Mouse (Mus musculus) ovary, postnatal 10 days (tissue): Measurements from ENCODE around the gene Tmem104.

Experiments
- DNase-seq: peaks from one replicate; pipeline ENCODE4 v3.0.0; 2022; ENCODE audit warnings: low spot score

Tmem104 gene

GRCm38 (mm10) chr11:115167631-115168249 is 19.5 kb upstream of the Tmem104 start:
- no peak for DNase-seq

DNA sequence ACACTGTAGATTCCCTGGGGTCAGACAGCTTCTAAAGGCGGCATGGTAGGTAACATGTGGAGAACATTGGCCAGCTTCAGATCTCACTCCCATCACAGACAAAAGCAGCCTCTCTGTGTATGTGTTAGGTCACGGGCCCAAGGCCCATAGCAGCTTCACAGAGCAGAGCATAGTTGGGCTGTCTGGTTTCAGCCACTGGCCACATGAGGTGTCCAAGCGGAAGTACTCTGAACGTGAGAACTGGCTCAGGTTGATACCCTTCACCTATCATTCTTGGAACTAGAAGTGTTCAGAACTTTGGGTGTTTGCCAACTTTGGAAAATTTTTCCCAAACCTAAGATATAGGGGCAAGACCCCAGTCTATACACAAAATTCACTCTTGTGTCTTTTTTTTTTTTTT is 17.9 kb upstream of the Tmem104 start:
- no peak for DNase-seq

GRCm38 (mm10) chr11:115171125-115171524 is 16.2 kb upstream of the Tmem104 start:
- DNase-seq = no peak

- no peak for DNase-seq
Measured at GRCm38 (mm10) chr11:115172825-115173287, 14.4 kb upstream of the Tmem104 start.

GRCm38 (mm10) chr11:115173549-115174339 is 13.5 kb upstream of the Tmem104 start:
- DNase-seq = no peak

DNA sequence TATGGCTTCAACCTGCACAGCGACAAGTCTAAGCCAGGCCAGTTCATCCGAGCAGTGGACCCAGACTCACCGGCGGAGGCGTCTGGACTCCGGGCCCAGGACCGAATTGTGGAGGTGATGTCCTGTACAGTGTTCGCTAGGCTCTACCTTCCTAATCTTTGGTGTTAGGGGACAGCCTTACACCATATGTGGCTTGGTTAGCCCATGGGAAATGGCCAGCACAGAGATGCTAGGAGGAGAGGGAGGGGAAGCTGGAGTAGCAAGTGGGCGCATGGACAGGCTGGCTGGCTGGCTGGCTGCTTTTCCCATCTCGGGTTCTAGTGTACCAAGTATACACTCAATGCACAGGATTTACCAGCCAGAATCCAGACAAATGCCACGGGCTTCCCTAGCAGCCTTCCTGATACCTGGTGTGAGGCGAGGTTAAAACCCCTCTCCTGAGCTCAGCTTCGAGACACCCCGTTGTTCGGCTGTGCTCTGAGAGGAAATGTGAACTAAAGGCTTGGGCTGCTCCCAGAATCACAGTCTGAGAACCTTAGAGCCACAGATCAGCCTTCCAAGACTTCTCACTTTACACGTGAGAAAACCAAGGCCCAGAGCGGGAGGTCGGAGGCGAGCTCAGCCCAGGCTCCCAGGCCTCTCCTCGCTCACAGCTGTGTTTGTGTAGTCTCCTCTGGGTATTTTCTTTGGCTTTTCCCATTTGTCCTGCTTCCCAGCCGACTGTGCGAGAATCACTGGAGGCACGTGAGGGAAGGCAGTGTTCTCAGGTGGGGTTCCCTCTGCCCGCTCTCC is 10.7 kb upstream of the Tmem104 start:
- DNase-seq = no peak

DNA sequence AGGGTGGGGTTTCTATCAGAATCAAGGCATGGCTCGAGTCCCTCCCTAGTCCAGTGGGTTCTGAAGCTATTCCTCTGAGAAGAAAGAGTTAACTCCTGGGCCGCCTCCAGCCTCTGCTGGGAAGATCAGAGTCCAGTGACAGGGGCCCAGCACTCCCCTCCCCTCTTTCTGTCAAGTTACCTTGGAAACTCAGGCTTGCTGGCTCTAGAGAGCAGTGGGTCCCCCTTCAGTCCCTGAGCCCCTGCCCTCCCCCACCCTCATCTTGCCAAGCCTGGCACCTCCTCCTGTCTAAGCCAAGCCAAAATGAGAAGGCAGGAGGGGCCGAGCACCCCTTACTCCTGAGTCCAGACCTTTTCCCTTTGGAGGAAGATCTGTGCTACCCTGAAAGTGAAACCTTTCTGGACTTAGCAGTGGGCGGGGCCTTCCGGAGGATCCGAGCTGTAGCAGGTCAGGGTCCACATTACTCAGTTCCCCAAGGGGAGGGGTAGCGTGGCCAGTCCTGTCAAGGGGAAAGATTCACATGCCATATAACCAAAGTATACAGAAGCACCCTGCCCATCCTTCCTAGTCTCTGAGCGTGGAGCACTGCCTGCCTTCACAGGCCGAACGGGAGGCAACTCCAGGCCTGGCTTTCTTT is 9.6 kb upstream of the Tmem104 start:
- no peak for DNase-seq

- no peak for DNase-seq
Measured at GRCm38 (mm10) chr11:115178766-115179165, 8.5 kb upstream of the Tmem104 start.

DNA sequence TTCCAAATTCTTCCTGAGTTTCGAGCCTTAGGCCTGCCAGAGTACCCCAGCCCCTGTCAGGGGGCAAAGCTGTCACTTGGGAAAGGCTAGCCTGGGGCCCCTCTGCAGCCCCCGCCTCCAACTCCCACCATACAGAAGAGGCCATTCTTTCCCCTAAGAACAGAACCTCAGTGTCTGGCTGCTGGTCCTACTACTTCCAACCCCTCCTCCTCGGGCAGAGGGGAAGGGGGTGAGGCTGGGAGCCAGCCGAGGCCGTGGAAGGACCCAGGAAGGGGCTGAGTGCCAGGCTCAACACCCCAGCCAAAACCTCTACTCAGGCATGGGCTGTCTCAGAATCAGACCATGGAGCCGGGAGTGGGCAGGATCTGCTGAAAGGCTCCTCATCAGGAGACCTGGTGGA is 8.1 kb upstream of the Tmem104 start:
- DNase-seq = no peak

GRCm38 (mm10) chr11:115179881-115180280 is 7.4 kb upstream of the Tmem104 start:
- DNase-seq = no peak

GRCm38 (mm10) chr11:115181913-115182638 is 5.2 kb upstream of the Tmem104 start:
- DNase-seq = peak; percentile 74

DNA sequence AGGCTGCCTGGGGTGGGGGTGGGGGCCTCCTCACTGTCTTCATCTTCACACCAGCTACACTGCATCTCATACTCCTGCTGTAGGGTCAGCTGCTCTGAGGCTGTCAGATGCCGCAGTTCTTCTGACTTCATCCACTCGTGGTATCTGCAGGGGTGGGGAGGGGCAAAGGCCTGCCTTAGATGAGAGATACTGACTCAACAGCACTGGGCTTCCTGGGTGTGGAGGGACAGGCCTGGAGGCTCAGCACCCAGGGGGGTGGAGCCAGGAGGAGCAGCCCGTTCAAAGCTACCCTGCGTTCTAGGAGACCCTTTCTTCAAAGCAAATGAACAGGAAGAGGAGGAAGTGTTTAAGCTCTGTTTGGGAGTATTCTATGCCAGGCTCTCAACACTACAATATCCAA is 2.3 kb upstream of the Tmem104 start:
- no peak for DNase-seq

GRCm38 (mm10) chr11:115187693-115188092 is 406 bp downstream of the Tmem104 start, which contains the start of gene Nat9:
TSS of gene Nat9 (minus strand) at chr11:115187859.
- no peak for DNase-seq

GRCm38 (mm10) chr11:115188539-115189231 is 1.4 kb downstream of the Tmem104 start:
- DNase-seq = no peak

DNA sequence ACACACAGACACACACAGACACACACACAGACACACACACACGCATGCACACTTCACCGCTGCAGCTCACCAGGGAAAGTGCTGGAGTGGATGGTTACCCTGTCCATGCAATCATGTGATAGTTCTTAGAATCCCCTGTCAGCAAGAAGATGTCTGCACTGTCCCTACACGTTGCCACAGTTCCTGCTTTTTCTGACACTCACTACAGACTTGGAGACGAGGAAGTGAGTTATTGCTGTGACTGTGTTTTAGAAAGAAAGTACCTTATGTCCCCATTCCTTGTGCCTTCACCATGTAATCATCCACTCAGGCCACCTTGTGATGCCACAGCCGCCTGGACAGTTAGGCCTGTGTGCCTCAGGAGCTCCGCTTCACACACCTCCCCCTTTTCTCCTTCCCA is 2.0 kb downstream of the Tmem104 start:
- no peak for DNase-seq

- DNase-seq = no peak
Measured at GRCm38 (mm10) chr11:115192180-115192579, 4.9 kb downstream of the Tmem104 start.

DNA sequence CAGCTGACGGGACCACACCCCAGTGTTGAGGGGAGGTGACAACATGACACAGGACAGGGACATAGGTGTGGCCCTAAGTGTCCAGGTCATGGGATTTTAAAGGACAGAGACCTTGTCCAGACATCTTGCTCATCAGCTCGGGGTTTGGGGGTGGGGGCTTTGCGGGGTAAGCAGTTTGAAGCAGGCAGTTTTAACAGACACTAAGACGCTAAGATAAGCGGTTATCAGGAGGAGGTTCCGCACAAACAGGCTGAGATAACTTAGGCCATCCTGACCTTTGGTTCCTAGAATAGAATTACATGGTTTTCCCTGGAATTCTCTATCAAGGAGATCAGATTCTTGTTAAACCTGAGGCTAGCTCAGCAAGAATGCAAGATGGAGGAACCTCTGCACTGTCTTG is 7.4 kb downstream of the Tmem104 start:
- DNase-seq = no peak

GRCm38 (mm10) chr11:115195933-115196332 is 8.6 kb downstream of the Tmem104 start:
- no peak for DNase-seq

DNA sequence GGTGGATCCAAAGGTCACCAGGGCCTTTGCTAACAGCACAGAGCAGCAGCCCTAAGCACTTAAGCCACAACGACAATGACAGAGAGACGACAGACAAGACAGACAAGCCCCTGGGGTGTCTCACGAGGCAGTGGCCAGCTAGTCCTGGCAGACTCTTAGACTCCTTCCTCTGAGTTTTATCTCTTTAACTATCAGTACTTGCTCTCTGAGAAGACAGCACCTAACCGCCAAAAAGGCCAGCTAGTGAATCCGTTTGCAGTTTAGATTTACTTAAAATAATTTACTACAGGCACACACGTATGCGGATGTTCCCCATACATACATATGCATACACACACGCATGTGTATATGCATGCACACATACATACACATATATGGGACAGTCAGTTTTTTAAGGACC is 10.3 kb downstream of the Tmem104 start:
- DNase-seq = no peak

- DNase-seq = no peak
Measured at GRCm38 (mm10) chr11:115198932-115199384, 11.7 kb downstream of the Tmem104 start.

GRCm38 (mm10) chr11:115200520-115200919 is 13.2 kb downstream of the Tmem104 start:
- DNase-seq = no peak
